Mouse (Mus musculus) lung, postnatal 0 days (tissue): Measurements from ENCODE around the gene Prl3a1.

Experiments
- CTCF ChIP-seq: IDR thresholded peaks from 2 replicates; pipeline ENCODE4 v1.5.1; 2016; ENCODE audit warnings: antibody characterized with exemption, mild to moderate bottlenecking
- EP300 ChIP-seq: IDR thresholded peaks from 2 replicates; pipeline ENCODE4 v1.6.1; 2016; ENCODE audit warnings: antibody characterized with exemption, mild to moderate bottlenecking, control low read depth

GRCm38 (mm10) chr13:27259136-27259535 is at the start of gene Prl3a1:
- no peak for TF ChIP-seq CTCF
- no peak for TF ChIP-seq EP300
